Mouse (Mus musculus) cerebellum, adult 2 months (tissue): ENCODE data around the gene Adam23.

Experiments
- CTCF ChIP-seq: fragments of 200-500 bp; IDR thresholded peaks from 2 replicates; pipeline ENCODE4 v1.5.1; 2011; ENCODE audit warnings: low read depth, mild to moderate bottlenecking, control low read depth, low read length, moderate library complexity, borderline replicate concordance; ENCODE audit not compliant: insufficient read depth
- POLR2A ChIP-seq: fragments of 200-500 bp; IDR thresholded peaks from 2 replicates; pipeline ENCODE4 v1.6.1; 2011; ENCODE audit warnings: low read length, control low read depth, borderline replicate concordance; ENCODE audit not compliant: insufficient read depth

- TF ChIP-seq POLR2A (0 out of 2 replicates have a peak, but pooled peaks have one; percentile 7), CTCF (no peak)
Measured at GRCm38 (mm10) chr1:63446047-63446704, 485 bp downstream of the Adam23 start.
